Comparison of ENCODE assay signal across 10 mouse cellular contexts in the genomic region with DNA sequence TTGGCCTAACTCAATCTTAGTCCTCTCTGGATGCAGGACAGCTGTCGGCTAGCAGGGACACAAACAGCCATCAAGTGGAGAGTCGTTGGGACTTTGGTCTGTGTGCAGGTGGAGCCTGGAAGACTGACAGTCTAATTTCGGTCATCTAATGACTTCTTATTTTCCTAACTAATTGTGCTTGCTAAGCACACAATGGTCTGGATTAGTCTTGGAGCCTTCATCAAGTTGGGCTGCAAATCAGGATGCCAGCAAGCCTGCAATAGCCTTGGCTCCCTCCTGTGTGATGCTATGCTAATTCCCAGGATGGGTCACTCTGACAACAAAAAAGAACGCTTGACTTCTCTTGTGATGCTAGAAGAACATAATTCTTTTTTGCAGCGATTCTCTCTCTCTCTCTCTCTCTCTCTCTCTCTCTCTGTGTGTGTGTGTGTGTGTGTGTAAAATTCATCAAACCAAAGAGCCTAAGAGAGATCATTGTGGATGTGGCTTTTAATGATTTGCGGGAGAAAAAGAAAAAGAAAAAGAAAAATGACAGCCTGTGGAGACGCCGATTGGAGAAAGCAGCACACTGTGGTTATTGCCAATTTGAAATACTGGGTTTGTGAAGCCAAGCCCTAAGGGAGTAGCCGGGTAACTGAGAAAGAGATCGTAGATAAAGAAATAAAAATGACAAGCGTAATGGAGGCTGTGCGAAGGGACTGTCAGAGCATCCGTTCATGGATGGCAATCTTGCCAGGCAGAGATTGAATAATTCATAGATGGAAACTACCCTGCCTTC.
DNase-seq lines count a peak whose midpoint lies in the region; ATAC-seq lines count a peak whose summit lies in the region.
"Had no signal": no experiment of that assay in that cellular context is flagged by ENCODE, and none has a peak within 500 bp of the region (broad histone marks: within the 10 kb centered on the region; RNA-seq: fewer than 3 reads in every experiment).

No protein-coding gene starts in this region.

- H3K27me3 ChIP-seq in hindbrain, embryonic 16.5 days (replicated peaks; ENCODE audit: control insufficient read depth, insufficient read depth, low read length) = no peaks in the 10 kb centered on the region
- H3K27me3 ChIP-seq in neural tube, embryonic 15.5 days (replicated peaks) = no peaks in the 10 kb centered on the region

- H3K4me3 ChIP-seq in hindbrain, embryonic 16.5 days (ENCODE audit: low read length) = peak overlapping the region; percentile 37
- H3K4me3 ChIP-seq in neural tube, embryonic 15.5 days (replicated peaks) = peak overlapping the region; percentile 46

- H3K9me3 ChIP-seq in hindbrain, embryonic 16.5 days (ENCODE audit: control insufficient read depth, low read length) = no peaks in the 10 kb centered on the region
- H3K9me3 ChIP-seq in neural tube, embryonic 15.5 days (replicated peaks) = no peaks in the 10 kb centered on the region

- peak overlapping the region; percentile 56 for H3K4me2 ChIP-seq in hindbrain, embryonic 16.5 days (ENCODE audit: low read length)
- peak overlapping the region; percentile 61 for H3K4me2 ChIP-seq in neural tube, embryonic 15.5 days
- H3K4me2 ChIP-seq: lung, embryonic 14.5 days had no signal

- peak; percentile 65 for ATAC-seq in hindbrain, embryonic 16.5 days
- peak; percentile 63 for ATAC-seq in neural tube, embryonic 15.5 days (ENCODE audit: low FRiP score)
- no peak for ATAC-seq in monocyte, adult 5-6 weeks (replicated peaks; ENCODE audit: insufficient number of reproducible peaks, low FRiP score, low TSS enrichment, poor library complexity, severe bottlenecking)

- 8% methylated on average over 13 of the region's 13 CpGs for WGBS in hindbrain, embryonic 16.5 days
- WGBS in neural tube, embryonic 15.5 days = 13% methylated on average over 13 of the region's 13 CpGs

- H3K4me1 ChIP-seq in hindbrain, embryonic 16.5 days (ENCODE audit: control insufficient read depth, insufficient read depth, low read depth, low read length) = peaks cover 6% of the 10 kb centered on the region
- peaks cover 28% of the 10 kb centered on the region for H3K4me1 ChIP-seq in neural tube, embryonic 15.5 days

- peak overlapping the region; percentile 81 for H3K27ac ChIP-seq in hindbrain, embryonic 16.5 days (ENCODE audit: low read depth, low read length)
- H3K27ac ChIP-seq in neural tube, embryonic 15.5 days (replicated peaks) = peak overlapping the region; percentile 89

- DNase-seq in left cerebral cortex, postnatal 14 days (ENCODE audit: low spot score in 2 of 2) = peak; percentile 16 to 34
- DNase-seq in left cerebral cortex, adult 8-10 months (ENCODE audit: low spot score in 2 of 2) = no peak
- peak; percentile 46 for DNase-seq in embryo, embryonic 11 days
- no peak for DNase-seq in adrenal gland, adult 18-20 months (ENCODE audit: low spot score in 2 of 2)
- DNase-seq in spleen, postnatal 14 days (ENCODE audit: low spot score in 2 of 2) = no peak
- DNase-seq: kidney, adult 8-10 months; lung, embryonic 14.5 days had no signal

- intact Hi-C loops in left cerebral cortex, postnatal 14 days (cut with DNase I) = loop anchor here (5.0 to 10.0 kb wide), 2 partner anchors 58 to 600 kb away; no protein-coding TSS in a partner anchor

- H3K9ac ChIP-seq in hindbrain, embryonic 16.5 days (ENCODE audit: low read depth, low read length) = peak overlapping the region; percentile 62
- H3K9ac ChIP-seq in neural tube, embryonic 15.5 days (replicated peaks) = peak overlapping the region; percentile 46
- H3K9ac ChIP-seq: lung, embryonic 14.5 days had no signal

- H3K36me3 ChIP-seq in hindbrain, embryonic 16.5 days (ENCODE audit: control insufficient read depth, insufficient read depth, low read length) = no peaks in the 10 kb centered on the region
- no peaks in the 10 kb centered on the region for H3K36me3 ChIP-seq in neural tube, embryonic 15.5 days

Comparison
In these comparisons a context has a peak if more than half of its experiments do, and no peak if none do; other contexts are left out.
1. DNase-seq: peak in left cerebral cortex, postnatal 14 days (2 of 2) and embryo, embryonic 11 days (single experiment); none in left cerebral cortex, adult 8-10 months (0 of 2), adrenal gland, adult 18-20 months (0 of 2) and spleen, postnatal 14 days (0 of 2).